Mouse (Mus musculus) cerebellum, postnatal 25 days (tissue): ENCODE data around the gene Arhgap1.
A peak's percentile ranks its signal among the peaks of the same experiment; 100 is the strongest.

ENCODE experiments used
- DNase-seq, 2 experiments: peaks; one replicate each; pipeline ENCODE4 v3.0.0; 2021; ENCODE audit warnings: mixed read lengths in 2 of 2

The Arhgap1 gene

DNA sequence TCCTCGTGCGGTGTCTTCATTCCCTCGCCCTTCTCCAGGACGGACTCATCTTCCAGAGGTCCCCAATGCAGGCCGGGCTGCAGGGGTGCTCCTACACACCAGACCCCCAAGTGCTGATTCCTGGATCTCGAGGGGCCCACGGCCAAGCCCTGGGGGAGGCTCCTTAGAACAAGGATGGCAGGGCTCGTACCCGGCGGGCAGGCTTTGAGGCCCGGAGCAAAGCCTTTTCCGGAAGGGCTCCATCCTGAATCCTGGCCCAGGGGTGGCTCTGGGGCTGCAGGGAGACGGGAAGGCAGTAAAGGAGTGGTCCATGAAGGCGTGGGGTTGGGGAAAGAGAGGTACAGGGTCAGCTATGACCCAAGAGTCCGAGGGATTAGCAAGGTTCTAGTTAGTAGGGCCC is 508 bp upstream of the Arhgap1 start:
- peak in 1 of 2 experiments; percentile 28 for DNase-seq

DNA sequence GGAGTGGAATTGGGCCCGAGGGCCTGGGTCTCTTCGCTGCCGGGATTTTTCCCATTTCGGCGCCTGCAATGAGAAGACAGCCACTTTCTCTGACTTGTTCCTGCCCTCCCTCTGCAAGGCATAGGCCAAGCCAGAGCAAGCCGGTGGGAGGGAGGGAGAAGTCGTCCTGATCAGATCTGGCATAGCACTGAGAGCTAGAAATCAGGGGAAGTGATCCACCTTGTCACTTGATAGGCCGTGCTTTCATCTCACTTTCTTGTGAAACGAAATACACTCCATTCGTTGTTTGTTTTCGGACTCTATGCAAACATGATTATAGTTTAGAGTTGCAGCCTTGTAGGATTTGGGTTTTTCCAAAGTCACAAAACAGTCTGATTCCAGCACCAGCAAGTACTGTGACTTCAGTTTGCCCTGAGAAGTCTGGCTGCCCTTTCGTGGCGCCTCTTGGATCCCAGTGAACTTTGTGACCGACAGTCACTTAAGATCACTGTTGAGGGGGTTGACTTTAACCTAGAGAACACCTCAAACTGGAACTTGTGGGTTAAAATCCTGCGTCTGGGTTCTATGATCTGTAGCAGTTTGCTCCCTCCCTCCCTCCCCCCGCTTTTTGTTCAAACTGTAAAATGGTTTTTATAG is 818 bp downstream of the Arhgap1 start:
- no peak for DNase-seq

DNA sequence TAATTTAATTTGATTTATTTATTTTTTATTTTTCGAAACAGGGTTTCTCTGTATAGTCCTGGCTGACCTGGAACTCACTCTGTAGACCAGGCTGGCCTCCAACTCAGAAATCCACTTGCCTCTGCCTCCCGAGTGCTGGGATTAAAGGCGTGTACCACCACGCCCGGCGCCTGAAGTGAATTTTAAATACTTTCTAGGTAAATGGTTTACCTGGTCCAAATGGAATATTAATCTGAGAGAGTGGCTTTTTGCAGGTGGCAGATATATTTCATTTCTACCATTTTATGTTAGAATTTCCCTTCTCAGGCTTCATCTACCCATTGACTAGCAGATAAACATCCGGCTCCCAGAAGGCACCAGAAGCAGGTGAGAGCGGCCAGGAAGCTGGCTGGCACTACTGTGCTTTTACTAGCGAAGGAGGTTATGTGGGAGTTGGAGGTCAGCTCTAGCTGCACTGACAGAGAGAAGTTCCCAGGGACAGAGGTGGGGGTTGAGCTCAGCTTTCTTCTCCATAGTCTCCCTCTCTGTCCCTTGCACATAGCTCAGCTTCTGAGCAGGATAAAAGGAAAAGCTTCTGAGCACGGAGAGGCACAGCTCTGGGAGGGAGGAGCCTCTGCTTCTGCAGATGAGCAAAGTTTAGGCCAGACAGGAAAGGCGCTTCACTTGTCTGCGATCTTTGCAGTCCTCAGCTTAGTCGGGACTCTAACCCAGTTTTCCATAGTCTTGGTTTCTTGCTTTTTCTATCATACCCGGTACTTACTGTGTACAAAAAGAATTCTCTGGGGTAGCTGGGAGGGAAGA is 2.0 kb downstream of the Arhgap1 start:
- no peak for DNase-seq

DNA sequence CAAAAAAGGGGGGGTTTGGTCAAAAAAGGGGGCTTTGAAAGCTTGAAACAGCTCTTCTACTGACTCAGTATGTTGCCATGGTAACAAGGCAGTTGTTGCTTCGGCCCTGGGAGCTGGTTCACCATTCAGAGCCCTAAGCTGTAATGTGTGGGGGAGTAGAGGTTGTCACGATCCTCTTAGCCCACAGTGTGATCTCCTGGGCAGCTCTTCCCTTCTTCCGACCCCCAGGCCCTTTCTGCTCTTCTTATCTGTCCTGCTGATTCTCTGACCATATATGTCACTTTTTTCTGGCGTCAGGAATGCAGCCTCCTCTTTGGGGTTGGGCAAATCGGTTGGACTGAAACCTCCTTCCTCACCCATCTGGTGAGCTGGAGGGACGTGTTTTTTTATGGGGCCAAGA is 3.2 kb downstream of the Arhgap1 start:
- DNase-seq, result no peak

DNA sequence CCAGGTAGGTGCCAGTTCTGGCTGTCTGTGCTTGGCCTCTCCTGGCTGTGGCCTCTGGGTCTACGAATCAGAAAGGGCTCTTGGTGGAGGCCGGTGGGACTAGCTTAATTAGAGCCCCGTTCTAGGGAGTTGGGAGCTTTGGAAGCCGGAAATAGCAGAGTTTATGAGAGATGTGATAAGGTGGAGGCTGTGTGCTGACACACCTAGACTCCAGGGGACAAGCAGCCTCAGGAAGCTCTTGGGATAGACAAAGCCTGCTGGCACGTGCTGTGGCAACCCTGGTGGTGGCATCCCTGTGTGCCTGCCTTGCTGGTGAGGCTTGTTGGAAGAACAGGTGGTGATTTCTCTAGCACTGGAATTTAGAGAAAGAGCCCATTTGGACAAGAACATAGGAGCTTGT is 5.7 kb downstream of the Arhgap1 start:
- DNase-seq, result no peak

DNA sequence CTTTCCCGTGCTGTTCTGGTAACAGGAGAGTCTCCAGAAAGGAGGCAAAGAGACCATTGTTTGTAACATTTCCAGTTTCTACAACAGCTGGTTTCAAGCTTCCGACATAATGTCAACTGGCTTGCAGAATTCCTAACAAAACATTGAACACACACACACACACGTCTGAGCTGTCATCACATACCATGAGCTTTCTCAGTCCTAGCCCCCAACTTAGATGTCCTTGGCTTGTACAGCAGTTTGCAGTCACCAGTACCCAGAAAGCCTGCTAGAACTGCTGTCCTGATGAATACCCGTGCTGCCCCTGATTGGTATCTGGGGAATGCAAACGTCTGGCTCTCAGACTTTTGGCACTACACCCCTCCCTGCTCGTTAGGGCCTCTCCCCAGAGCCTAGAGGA is 6.2 kb downstream of the Arhgap1 start:
- DNase-seq, result no peak

DNA sequence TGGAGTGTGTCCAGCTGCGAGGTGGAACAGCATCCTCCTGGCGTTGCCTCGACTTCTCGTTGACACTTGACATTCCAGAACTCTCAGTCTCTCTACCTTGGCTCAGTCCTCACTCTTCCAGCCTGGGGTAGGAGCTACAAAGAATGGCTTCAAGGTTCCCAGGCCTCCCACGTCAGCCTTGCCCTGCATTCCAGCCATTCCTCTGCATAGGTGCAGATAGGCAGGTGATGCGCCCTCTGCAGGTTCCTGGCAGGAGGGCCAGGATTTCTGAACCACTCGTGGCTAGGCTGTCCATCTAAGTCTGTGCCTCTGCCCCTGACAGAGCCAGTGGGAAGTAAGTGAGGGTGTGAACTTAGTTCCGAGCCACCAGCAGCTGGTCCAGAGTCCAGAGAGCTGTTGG is 7.1 kb downstream of the Arhgap1 start:
- DNase-seq, result no peak

DNA sequence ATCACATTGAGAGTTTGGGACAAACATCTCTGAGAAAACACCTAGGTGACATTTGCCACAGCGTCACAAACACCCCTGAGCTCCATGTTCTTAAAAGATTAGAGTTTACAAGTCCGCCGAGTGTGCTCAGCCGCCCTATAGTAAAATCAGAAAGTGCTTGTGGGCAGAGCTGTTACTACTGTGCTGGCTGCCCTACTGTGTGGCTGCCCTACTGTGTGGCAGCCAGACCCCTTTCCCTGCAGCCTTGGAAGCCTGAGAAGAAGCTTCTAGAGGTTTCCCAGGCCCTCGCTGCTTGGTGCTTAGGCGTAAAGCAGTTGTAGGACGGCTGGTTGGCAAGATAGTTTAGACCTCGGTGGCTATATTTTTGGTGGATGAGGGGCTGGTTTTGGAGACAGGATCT is 10.0 kb downstream of the Arhgap1 start:
- DNase-seq, result no peak

DNA sequence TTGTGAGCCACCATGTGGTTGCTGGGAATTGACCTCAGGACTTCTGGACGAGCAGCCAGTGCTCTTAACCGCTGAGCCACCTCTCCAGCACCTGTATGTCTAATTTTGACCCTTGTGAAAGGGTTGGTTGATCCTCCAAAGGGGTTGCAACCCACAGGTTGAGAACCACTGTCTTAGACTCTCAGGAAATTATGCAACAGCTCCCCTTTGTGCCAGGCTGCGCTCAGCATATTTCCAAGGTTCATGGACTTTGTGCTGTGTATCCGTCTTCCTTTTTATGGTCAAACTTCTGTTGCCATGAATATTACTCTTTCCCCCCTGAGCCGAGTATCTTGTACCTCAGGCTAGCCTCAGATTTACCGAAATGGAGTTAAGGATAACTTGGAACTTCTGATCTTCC is 11.3 kb downstream of the Arhgap1 start:
- DNase-seq, result no peak

DNA sequence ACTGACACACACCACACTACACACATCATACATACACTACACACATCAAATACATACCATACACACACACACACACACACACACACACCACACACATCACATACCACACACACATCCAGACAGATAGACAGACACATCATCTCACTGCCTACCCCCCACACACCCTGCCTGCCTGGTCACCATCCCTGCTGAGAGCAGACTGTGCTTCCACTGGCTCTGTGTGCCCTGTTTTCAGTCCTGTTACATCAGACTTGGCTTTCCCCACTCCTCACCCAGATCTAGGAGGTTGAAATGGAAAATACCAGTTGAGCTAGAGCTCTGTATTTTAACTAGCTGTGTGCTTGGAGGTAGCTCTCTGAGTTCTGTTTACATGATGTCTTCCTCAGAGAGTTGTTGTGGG is 15.1 kb downstream of the Arhgap1 start:
- no peak for DNase-seq

DNA sequence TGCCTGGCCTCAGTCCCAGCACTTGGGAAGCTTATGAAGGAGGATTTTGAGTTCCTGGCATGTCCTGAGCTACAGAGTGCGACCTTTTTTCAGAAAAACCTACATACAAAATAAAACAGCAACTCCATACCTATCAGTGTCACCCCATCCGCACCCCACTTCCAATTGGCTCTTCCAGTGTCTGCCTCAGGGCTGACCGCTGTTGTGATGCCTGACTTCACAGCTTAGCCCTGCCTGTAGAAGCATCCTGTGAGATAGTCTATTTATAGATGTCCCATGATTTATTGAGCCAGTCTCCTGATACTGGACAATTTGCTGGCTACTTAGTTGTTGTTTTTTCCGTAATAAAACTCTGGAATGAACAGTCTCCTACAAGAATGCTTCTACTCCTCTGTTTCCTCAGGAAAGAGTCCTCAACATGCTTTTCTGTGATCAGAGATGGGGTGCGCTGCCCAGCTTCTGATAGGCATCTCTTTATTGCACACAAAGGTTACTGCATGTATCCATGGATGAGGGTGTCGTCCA is 16.8 kb downstream of the Arhgap1 start:
- DNase-seq, result no peak

DNA sequence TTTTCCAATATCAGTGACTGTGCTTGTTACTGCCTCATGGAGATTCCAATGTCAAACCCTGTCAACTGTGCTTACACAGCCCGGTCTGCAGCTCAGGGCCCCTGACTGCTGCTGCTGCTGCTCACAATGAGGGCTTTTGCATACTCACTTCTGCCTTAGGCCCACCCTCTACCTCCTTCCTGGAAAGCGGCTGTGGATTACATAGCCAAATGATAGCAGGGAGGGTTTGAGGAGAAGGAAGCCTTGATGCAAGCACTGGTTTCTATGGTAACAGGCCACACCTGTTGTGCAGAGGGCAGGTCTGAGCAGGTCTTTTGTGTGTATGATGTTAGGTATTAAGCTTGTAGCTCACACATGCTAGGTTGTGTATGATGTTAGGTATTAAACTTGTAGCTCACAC is 18.1 kb downstream of the Arhgap1 start:
- no peak for DNase-seq

DNA sequence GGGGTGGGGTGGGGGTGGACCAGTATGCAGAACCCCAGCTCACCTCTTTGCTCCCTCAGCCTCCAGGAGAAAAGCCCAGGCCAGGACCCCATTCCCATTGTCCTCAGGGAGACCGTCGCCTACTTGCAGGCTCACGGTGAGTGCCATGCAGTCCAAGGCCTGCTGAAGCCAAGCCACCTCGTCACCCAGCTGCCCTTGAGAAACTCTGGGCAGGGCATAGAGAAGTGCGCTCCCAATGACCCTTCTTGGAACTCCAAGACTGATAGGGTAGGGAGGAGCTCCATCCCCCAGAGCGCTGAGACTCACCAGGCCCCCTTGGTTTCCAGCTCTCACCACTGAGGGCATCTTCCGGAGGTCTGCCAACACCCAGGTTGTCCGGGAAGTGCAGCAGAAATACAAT is 19.7 kb downstream of the Arhgap1 start:
- no peak for DNase-seq

DNA sequence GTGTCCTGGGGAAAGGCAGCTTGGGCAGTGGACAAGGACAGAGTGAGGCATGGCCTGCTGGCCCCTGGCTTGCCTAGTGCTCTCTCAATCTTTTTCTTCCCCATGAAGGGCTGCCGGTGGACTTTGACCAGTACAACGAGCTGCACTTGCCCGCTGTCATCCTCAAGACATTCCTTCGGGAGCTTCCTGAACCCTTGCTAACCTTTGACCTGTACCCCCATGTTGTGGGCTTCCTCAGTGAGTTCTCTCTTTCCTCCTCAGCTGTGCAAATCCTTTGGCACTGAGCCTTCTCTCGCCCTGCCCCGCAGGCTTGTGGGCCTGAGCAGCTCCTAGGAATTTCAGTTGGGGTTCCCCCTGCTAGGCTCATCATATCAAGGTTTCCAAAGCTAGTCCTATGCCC is 20.4 kb downstream of the Arhgap1 start:
- no peak for DNase-seq

DNA sequence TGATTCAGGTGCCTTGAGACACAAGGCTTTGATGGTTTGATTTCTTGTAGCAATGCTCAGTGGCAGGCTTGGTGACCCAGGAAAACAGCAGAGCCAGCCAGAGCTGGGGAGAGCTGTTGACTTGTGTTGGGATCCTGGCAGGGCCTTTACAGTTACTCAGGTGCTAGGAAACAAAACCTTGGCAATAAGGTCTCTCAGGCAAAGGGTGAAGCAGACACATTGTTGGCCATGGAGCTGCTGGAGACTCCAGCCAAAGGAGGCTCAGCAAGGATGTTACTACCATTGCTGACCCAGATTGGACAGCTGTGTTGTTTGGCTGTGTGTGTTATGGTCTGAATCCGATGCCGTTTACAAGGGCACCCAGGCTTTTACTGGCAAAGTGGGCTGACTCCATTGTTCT is 23.9 kb downstream of the Arhgap1 start:
- DNase-seq, result no peak

DNA sequence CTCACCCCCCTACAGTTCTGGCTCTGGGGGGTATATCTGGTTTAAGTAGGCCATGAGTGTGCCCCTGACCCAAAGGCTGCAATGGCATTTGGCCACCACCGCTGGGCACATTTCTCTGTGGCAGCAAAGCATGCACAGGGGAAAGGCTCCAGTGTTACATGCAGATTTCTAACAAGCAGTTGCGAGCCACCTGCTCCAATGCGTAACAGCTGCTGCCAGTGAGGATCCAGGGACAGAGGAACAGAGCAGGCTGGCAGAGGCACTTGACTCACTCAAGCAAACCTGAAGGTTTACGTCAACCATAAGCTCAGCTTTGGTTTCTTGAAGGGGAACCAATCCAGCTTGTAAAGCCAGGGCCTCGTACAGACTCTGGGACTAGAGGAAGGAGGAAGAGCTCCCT is 25.2 kb downstream of the Arhgap1 start:
- peak in 1 of 2 experiments; percentile 24 for DNase-seq

DNA sequence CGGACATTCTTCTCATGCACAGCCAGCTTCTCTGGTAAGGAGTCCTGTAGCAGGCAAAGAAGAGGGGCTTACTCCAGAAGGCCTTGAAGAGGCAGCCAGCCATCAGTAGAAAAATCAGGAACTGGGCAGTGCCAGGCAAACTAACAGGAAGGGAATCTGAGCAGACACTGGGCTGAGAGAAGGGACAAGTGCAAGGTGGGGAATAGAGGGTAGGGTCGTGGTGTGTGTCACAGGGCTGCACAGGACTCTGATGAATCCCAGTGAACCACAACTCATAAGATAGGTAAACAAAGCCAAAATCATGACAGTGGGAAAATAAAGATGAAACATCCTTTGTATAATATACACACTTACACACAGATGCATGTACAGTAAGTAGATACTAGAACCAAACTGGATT is 26.8 kb downstream of the Arhgap1 start:
- no peak for DNase-seq

DNA sequence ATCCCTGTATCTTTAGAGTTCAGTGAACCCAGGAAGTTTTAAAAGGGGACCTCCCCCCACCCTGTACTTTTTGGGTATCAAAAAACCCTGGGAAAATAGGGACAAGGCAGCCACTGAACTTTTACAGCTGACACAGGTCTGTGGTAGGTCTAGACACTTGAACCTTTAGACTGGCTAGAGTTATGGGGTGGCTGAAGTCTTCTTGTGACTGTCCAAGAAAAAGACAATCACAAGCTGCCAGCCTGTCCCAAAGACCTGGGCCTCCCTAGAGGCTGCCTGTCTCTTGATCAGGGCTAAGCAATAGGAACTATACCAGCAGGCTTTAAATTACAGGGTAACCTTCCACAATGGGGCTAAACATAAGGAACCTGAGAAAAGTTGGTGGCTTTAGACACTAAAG is 27.3 kb downstream of the Arhgap1 start:
- DNase-seq, result no peak

DNA sequence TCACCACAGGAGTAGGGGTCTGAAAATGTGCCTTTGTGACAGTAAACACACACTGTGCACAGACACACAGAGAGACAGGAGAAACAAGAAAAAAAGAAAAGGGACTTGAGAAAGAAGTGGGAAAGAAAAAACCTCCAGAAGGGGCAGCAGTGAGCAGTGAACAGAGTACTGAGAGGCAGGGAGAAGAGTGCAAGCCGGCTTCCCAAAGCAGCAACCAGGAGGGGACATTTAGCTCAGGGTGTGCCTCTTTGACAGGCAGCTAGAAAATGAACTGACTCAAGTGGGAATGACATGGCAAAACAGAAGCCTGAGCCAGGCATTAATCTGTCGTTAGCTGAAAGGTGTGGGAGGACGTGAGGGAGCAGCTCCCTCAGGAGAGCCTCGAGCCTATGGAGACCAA is 33.2 kb downstream of the Arhgap1 start:
- DNase-seq, result peak; percentile 34 to 60

DNA sequence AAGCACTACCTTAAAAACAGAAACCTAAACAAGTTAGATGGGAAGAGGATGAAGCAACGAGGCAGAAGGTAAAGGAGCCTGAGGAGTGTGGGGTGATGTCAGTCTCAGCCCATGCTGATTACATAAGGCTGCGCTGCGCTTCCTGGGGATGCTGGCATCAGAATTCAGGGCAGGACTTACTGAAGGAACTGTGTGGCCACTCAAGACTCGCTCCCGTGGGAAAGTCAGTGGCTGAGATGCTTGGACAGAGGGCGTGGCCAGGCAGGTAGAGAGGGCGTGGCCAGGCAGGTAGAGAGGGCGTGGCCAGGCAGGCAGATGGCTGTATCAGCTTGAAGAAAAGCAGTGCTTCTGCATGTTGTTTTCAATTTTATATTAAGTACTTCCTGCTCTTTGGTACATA is 34.3 kb downstream of the Arhgap1 start:
- DNase-seq, result peak in 1 of 2 experiments; percentile 33

DNA sequence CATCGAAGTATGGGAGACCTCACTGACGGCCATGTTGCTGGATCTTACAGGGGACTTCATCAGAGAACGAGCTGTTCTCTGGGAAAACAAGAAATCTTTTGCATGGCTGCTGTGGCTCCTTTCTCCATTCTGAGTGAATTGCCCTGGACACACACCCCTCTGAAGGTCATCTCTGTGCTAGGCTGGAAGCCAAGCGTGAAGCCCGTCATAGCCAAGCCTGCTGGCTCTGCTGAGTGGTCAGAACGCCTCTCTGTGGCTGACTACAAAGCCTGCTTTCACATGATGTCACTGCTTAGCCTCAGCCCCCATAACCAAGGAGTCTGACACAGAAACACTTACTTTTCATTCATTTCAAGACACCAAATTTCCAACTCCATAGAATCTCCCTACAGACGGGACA is 39.8 kb downstream of the Arhgap1 start:
- DNase-seq, result peak in 1 of 2 experiments; percentile 35

DNA sequence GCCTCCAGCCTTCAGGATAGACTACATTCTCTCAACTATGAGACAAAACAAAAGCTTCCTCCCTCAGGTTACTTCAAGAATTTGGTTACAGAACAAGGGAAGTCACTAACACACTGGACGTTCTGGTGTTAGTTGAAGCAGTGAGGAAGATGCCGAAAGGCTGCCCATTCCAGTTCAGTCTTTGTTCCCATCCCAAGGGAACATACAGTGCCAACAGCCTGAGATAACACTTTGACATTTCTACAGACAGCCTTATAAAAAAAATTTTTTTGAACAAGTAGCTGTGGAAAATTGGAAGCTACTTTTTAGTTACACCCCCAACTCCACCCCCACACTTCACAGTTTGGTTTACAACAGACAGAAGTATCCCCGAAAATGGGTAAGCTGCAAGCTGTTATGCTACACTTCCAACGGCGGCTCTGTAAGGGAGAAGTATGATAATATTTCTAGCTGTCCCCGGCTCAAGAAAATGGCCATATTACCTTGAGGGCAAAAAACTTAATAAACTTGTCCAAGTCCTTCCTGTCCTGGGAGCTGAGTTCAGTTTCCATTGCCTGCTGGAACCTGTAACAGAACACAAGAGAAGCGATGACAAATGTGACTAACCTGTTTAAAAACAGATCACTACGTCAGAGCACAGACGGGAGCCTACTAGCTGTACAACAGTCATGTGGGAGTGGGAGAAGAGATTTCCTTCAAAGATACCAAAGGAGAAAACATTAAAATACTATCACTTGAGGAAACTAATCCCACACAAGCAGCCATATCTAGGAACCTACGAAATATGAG is 46.0 kb downstream of the Arhgap1 start:
- no peak for DNase-seq

DNA sequence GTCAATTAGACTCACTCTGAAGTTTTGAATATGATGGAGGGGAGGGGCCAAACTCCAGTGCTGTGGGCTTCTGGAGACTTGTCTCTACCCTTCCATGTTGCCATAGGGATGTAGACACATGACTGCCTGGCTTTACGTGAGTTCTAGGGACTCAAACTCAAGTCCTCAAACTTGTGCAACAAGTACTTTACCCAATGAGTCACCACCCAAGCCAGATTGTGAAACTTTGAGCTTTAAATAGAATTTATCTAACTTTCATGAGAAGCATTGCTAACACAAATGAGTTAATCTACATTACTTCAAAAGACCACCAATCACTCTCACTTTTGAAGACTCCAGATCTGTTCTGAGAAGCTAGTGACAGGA is 46.5 kb downstream of the Arhgap1 start:
- no peak for DNase-seq

DNA sequence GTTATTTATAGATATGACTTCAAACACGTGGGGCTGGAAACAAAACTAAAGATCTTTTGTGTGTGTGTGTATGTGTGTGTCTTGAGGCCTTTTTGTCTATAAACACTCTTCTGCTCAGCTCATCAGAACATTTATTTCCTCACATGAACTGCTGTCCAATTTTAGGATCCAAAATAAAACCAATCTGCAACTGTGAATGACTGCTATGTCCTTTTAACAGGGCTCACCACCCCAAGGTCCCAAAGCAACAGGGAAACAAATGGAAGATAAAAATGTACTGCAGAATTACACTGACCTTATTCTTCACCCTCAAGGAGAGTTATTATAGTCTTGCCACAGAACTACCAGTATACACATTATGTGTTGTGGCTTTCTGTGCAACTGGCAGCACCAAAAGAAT is 49.6 kb downstream of the Arhgap1 start:
- DNase-seq, result no peak
